Mouse (Mus musculus) G1E (cell line): ENCODE data around the gene P3h1. TPM values are rescaled to one million over a fixed set of nuclear protein-coding genes. Genes with fewer than 3 reads are reported as not detected.

ENCODE experiments used
- ATAC-seq: 2 replicates; pipeline ENCODE4 v1.8.0; 2016; ENCODE audit warnings: mild to moderate bottlenecking; ENCODE audit not compliant: insufficient number of reproducible peaks, poor library complexity, low FRiP score, severe bottlenecking; ENCODE audit errors: extremely low read depth
- DNase-seq: peaks from one replicate; pipeline ENCODE4 v3.0.0; 2012; ENCODE audit warnings: low spot score
- H3K27me3 ChIP-seq: 2 replicates; pipeline ENCODE4 v1.6.1; 2012; ENCODE audit warnings: mild to moderate bottlenecking, low read length, inconsistent platforms; ENCODE audit not compliant: insufficient read depth
- H3K36me3 ChIP-seq: replicated peaks from 2 replicates; pipeline ENCODE3; 2012; ENCODE audit warnings: mild to moderate bottlenecking, inconsistent platforms
- H3K4me1 ChIP-seq: 2 replicates; pipeline ENCODE4 v1.6.1; 2012; ENCODE audit warnings: low read depth, low read length, inconsistent platforms, mixed read lengths; ENCODE audit not compliant: insufficient read depth
- H3K4me3 ChIP-seq: 2 replicates; pipeline ENCODE4 v1.5.1; 2012; ENCODE audit warnings: low read depth, mild to moderate bottlenecking, inconsistent platforms, low read length, moderate library complexity, mixed read lengths
- H3K9me3 ChIP-seq: replicated peaks from 2 replicates; pipeline ENCODE4 v1.6.1; 2012; ENCODE audit warnings: inconsistent platforms
- CTCF ChIP-seq: IDR thresholded peaks from 2 replicates; pipeline ENCODE4 v1.5.1; 2012; ENCODE audit warnings: low read depth, low read length, inconsistent platforms, mixed read lengths
- GATA1 ChIP-seq: IDR thresholded peaks from 2 replicates; pipeline ENCODE4 v1.6.1; 2012; ENCODE audit warnings: borderline replicate concordance, low read length, inconsistent platforms, mixed read lengths
- GATA2 ChIP-seq: IDR thresholded peaks from 2 replicates; pipeline ENCODE4 v1.6.1; 2012; ENCODE audit warnings: low read depth, low read length, inconsistent platforms, borderline replicate concordance
- POLR2AphosphoS5 ChIP-seq: IDR thresholded peaks from 2 replicates; pipeline ENCODE4 v1.6.1; 2012; ENCODE audit warnings: low read depth, low read length, inconsistent platforms; ENCODE audit not compliant: insufficient replicate concordance
- TAL1 ChIP-seq: conservative IDR thresholded peaks from 2 replicates; pipeline ENCODE4 v1.6.1; 2012; ENCODE audit warnings: low read depth, low read length, inconsistent platforms, mixed read lengths
- polyA plus RNA-seq: library from polyadenylated mRNA; stranded (reverse); fragments of >175 nt; gene quantifications from 2 replicates; pipeline ENCODE4 v1.2.3, GENCODE M21; 2012
- total RNA-seq, 2 experiments: library from RNA; stranded (forward) in 1 of 2; stranded (reverse) in 1 of 2; fragments of 200-1000 nt in 1 of 2; fragments of >200 nt in 1 of 2; fragmentation: Nextera tagmentation in 1 of 2; gene quantifications; 2 replicates each; pipeline ENCODE4 v1.2.3; 2014 to 2017

Gene P3h1
- total and polyA plus RNA-seq, 3 experiments = 4.6 to 14.1 (median 5.9) TPM

DNA sequence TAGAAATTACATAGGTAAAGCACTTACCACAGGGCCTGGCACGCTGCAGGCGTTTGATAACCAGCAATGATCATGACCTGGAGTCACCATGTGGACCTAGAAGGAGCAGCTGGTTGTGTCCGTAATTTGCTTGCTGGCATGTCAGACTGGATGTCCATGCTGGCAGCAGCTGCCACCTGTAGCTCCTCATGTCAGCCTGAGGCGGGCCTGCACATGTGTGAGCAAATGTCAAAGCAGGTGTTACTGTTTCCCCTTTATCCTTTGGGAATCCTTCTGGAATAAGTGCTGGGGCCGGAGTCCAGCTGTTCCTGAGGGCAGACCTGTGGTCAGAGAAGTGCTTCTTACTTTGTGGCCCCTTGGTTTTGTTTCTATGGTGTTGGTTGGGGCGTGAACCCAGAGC lies 34.6 kb upstream of the P3h1 start:
- Histone ChIP-seq H3K9me3 (no peaks in the 10 kb centered on the region), H3K27me3 (no peaks in the 10 kb centered on the region), H3K4me3 (peak overlapping the region; percentile 66; the same call in 1 of the 2 replicates), H3K4me1 (peaks cover 75% of the 10 kb centered on the region), H3K36me3 (peaks cover 68% of the 10 kb centered on the region)
- DNase-seq (no peak), ATAC-seq (no peak)
- no peak for TF ChIP-seq TAL1
- TF ChIP-seq POLR2AphosphoS5 = no peak
- TF ChIP-seq GATA2 = no peak
- TF ChIP-seq CTCF = no peak
- no peak for TF ChIP-seq GATA1

GRCm38 (mm10) chr4:119204672-119205071 lies 28.0 kb upstream of the P3h1 start:
- Histone ChIP-seq H3K4me3 (no peak overlapping the region), H3K9me3 (no peaks in the 10 kb centered on the region), H3K27me3 (peaks cover 37% of the 10 kb centered on the region), H3K36me3 (peaks cover 36% of the 10 kb centered on the region), H3K4me1 (peaks cover 32% of the 10 kb centered on the region)
- peak; percentile 72 for DNase-seq
- TF ChIP-seq GATA1 (no peak), CTCF (peak; percentile 77)
- peak; percentile 57; the same call in 1 of the 2 replicates for ATAC-seq

- Histone ChIP-seq H3K4me3 (no peak overlapping the region), H3K9me3 (no peaks in the 10 kb centered on the region), H3K27me3 (peaks cover 59% of the 10 kb centered on the region), H3K36me3 (peaks cover 2% of the 10 kb centered on the region), H3K4me1 (peaks cover 7% of the 10 kb centered on the region)
- no peak for TF ChIP-seq POLR2AphosphoS5
- TF ChIP-seq CTCF = no peak
- no peak for TF ChIP-seq GATA1
- TF ChIP-seq TAL1 = no peak
- DNase-seq (no peak), ATAC-seq (no peak)
Observed at GRCm38 (mm10) chr4:119216667-119217066, 16.0 kb upstream of the P3h1 start.

DNA sequence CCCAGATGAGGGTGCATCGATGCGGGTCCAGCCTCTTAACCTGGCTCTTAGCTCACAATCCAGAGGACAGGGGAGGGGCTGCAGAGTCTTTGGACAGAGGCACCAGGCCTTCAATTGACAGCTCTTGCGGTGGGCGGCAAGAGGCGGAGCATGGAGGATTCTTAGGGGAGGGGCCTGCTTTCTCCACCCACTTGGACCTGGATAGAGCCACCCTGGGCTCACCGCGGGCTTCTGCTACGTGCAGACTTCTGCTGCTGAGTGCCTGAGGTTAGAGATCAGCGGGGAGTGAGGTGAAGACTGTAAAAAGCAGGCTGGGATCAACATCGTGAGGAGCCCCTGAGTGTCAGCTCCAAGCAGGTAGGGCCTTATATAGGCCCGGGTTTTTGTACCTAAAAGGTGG lies 14.5 kb upstream of the P3h1 start, which contains the start of gene Tmem269:
Gene Tmem269 (minus strand): TSS at position 49 of the 400 bp plus-strand sequence.
- no peak within 1 kb of the TSS for H3K4me3 ChIP-seq
- DNase-seq (no peak), ATAC-seq (no peak)
- H3K27me3 ChIP-seq = peaks cover 46% of the 10 kb centered on the region
- no peaks in the 10 kb centered on the region for H3K9me3 ChIP-seq
- TF ChIP-seq CTCF = no peak
- no peak for TF ChIP-seq GATA1
- no peak for TF ChIP-seq POLR2AphosphoS5
- no peak for TF ChIP-seq GATA2
- TF ChIP-seq TAL1 = no peak
- H3K4me1 ChIP-seq = peaks cover 14% of the 10 kb centered on the region
- peaks cover 9% of the 10 kb centered on the region for H3K36me3 ChIP-seq

GRCm38 (mm10) chr4:119223696-119224095 lies 9.0 kb upstream of the P3h1 start:
- peaks cover 63% of the 10 kb centered on the region for H3K36me3 ChIP-seq
- ATAC-seq (peak; percentile 22), DNase-seq (peak; percentile 43)
- H3K9me3 ChIP-seq = no peaks in the 10 kb centered on the region
- no peak overlapping the region for H3K4me3 ChIP-seq
- peaks cover 12% of the 10 kb centered on the region for H3K4me1 ChIP-seq
- H3K27me3 ChIP-seq = no peaks in the 10 kb centered on the region
- TF ChIP-seq GATA2 (no peak), TAL1 (no peak), GATA1 (no peak), POLR2AphosphoS5 (no peak), CTCF (peak; percentile 94)

DNA sequence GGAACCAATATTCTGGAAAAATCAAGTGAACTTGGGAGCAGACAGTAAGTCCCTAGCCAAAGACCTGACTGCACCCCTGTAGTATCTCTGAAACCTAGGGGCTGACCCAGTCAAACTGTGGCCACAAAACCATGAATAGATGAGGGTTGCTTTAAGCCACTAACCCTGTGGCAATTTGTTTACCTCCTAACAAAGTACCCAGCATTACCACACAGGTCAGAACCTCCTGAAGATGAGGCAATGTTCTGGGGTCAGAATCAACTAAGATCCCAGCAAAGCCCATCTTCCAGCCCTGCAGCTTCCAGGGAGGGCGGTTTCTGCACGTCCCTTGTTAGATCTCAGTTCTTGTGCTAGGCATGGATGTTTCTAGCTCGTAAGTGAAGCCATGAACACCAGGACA lies 8.2 kb upstream of the P3h1 start:
- no peak for DNase-seq
- ATAC-seq = no peak
- no peak overlapping the region for H3K4me3 ChIP-seq
- no peaks in the 10 kb centered on the region for H3K27me3 ChIP-seq
- no peak for TF ChIP-seq TAL1
- no peak for TF ChIP-seq CTCF
- no peak for TF ChIP-seq POLR2AphosphoS5
- TF ChIP-seq GATA1 = no peak
- H3K36me3 ChIP-seq = peaks cover 65% of the 10 kb centered on the region
- no peaks in the 10 kb centered on the region for H3K9me3 ChIP-seq
- peaks cover 9% of the 10 kb centered on the region; the same call in 1 of the 2 replicates for H3K4me1 ChIP-seq

DNA sequence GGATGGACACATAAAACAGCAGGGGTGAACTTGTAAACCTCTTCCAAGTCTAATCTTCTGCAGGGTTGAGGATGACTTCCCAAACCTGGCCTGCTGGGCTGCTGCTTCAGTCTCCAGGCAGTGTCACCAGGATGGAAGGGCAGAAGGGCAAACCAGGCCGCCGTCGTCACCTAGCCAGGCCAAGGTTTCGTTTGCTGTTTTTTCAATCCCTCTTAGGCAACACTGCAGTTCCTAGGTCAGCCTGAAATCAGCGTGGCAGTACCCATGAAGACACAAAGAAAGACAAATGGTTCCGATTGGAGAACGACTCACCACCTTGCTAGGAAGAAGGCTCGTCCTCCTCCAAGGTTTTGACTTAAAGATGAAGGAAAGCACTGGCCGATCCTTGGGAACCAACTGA lies 7.0 kb upstream of the P3h1 start:
- Histone ChIP-seq H3K36me3 (peaks cover 75% of the 10 kb centered on the region), H3K27me3 (no peaks in the 10 kb centered on the region), H3K9me3 (no peaks in the 10 kb centered on the region), H3K4me3 (no peak overlapping the region), H3K4me1 (peaks cover 9% of the 10 kb centered on the region; the same call in 1 of the 2 replicates)
- no peak for TF ChIP-seq CTCF
- TF ChIP-seq GATA2 = no peak
- no peak for TF ChIP-seq POLR2AphosphoS5
- no peak for TF ChIP-seq GATA1
- no peak for TF ChIP-seq TAL1
- no peak for ATAC-seq
- no peak for DNase-seq
